Mouse (Mus musculus): ENCODE measurements around the gene Gstcd. TPM values are rescaled to one million over a fixed set of nuclear protein-coding genes. Genes with fewer than 3 reads are reported as not detected.

Gene Gstcd
- polyA plus RNA-seq, 1 experiment from 2014 or later, result 2.0 TPM

GRCm38 (mm10) chr3:132949380-132949790 is 142.4 kb downstream of the Gstcd start:
- under 1% methylated on average over 22 of the region's 26 CpGs for WGBS

GRCm38 (mm10) chr3:132948298-132948795 is 143.5 kb downstream of the Gstcd start:
- 41% methylated on average over 7 of the region's 7 CpGs for WGBS
- Histone ChIP-seq H3K9ac (ENCODE audit: low read depth, low read length) (no peak overlapping the region), H3K36me3 (ENCODE audit: control insufficient read depth, insufficient read depth) (no peaks in the 10 kb centered on the region; the same call in 1 of the 2 replicates), H3K4me1 (replicated peaks; ENCODE audit: control insufficient read depth, insufficient read depth, low read length) (0 out of 2 replicates have a peak, but pooled peaks cover 3% of the 10 kb centered on the region), H3K27ac (ENCODE audit: low read depth, low read length) (no peak overlapping the region), H3K4me2 (replicated peaks; ENCODE audit: low read depth) (peak overlapping the region; percentile 85), H3K9me3 (ENCODE audit: control insufficient read depth) (no peaks in the 10 kb centered on the region), H3K27me3 (replicated peaks; ENCODE audit: control insufficient read depth, insufficient read depth, low read length) (peaks cover 8% of the 10 kb centered on the region; the same call in 1 of the 2 replicates), H3K4me3 (ENCODE audit: low read depth, low read length) (peak overlapping the region; percentile 55; the same call in 1 of the 2 replicates)
- no peak for TF ChIP-seq CTCF (IDR thresholded peaks at IDR 0.05; ENCODE audit: low read depth)
- no peak for ATAC-seq

More at GRCm38 (mm10) chr3:132949380-132949790, 142.4 kb downstream of the Gstcd start:
- H3K4me2 ChIP-seq (replicated peaks; ENCODE audit: low read depth), result peak overlapping the region; percentile 85
- no peaks in the 10 kb centered on the region for H3K9me3 ChIP-seq (ENCODE audit: control insufficient read depth)
- H3K9ac ChIP-seq (ENCODE audit: low read depth, low read length), result peak overlapping the region; percentile 37
- H3K36me3 ChIP-seq (ENCODE audit: control insufficient read depth, insufficient read depth), result no peaks in the 10 kb centered on the region; the same call in 1 of the 2 replicates
- no peak overlapping the region for H3K27ac ChIP-seq (ENCODE audit: low read depth, low read length)
- TF ChIP-seq CTCF (IDR thresholded peaks at IDR 0.05; ENCODE audit: low read depth), result no peak
- 0 out of 2 replicates have a peak, but pooled peaks cover 3% of the 10 kb centered on the region for H3K4me1 ChIP-seq (replicated peaks; ENCODE audit: control insufficient read depth, insufficient read depth, low read length)
- peak; percentile 48 for ATAC-seq
- H3K4me3 ChIP-seq (ENCODE audit: low read depth, low read length), result peak overlapping the region; percentile 55
- H3K27me3 ChIP-seq (replicated peaks; ENCODE audit: control insufficient read depth, insufficient read depth, low read length), result peaks cover 8% of the 10 kb centered on the region; the same call in 1 of the 2 replicates

GRCm38 (mm10) chr3:132946086-132946485 is 145.7 kb downstream of the Gstcd start:
- Histone ChIP-seq H3K4me2 (replicated peaks; ENCODE audit: low read depth) (no peak overlapping the region), H3K27me3 (replicated peaks; ENCODE audit: control insufficient read depth, insufficient read depth, low read length) (peaks cover 8% of the 10 kb centered on the region; the same call in 1 of the 2 replicates), H3K36me3 (ENCODE audit: control insufficient read depth, insufficient read depth) (no peaks in the 10 kb centered on the region; the same call in 1 of the 2 replicates), H3K9ac (ENCODE audit: low read depth, low read length) (no peak overlapping the region), H3K4me1 (replicated peaks; ENCODE audit: control insufficient read depth, insufficient read depth, low read length) (0 out of 2 replicates have a peak, but pooled peaks cover 3% of the 10 kb centered on the region), H3K27ac (ENCODE audit: low read depth, low read length) (no peak overlapping the region), H3K4me3 (ENCODE audit: low read depth, low read length) (no peak overlapping the region), H3K9me3 (ENCODE audit: control insufficient read depth) (no peaks in the 10 kb centered on the region)
- no peak for ATAC-seq
- no peak for TF ChIP-seq CTCF (IDR thresholded peaks at IDR 0.05; ENCODE audit: low read depth)
- WGBS, result 82% methylated on average over 5 of the region's 5 CpGs

GRCm38 (mm10) chr3:132945669-132946068 is 146.2 kb downstream of the Gstcd start:
- WGBS, result 71% methylated on average over 7 of the region's 7 CpGs

GRCm38 (mm10) chr3:132944609-132945008 is 147.2 kb downstream of the Gstcd start:
- Histone ChIP-seq H3K27me3 (replicated peaks; ENCODE audit: control insufficient read depth, insufficient read depth, low read length) (no peaks in the 10 kb centered on the region), H3K4me2 (replicated peaks; ENCODE audit: low read depth) (no peak overlapping the region), H3K9me3 (ENCODE audit: control insufficient read depth) (no peaks in the 10 kb centered on the region), H3K4me1 (replicated peaks; ENCODE audit: control insufficient read depth, insufficient read depth, low read length) (0 out of 2 replicates have a peak, but pooled peaks cover 3% of the 10 kb centered on the region), H3K4me3 (ENCODE audit: low read depth, low read length) (no peak overlapping the region), H3K27ac (ENCODE audit: low read depth, low read length) (no peak overlapping the region), H3K9ac (ENCODE audit: low read depth, low read length) (no peak overlapping the region), H3K36me3 (ENCODE audit: control insufficient read depth, insufficient read depth) (no peaks in the 10 kb centered on the region; the same call in 1 of the 2 replicates)
- ATAC-seq, result no peak
- WGBS, result 77% methylated on average over 3 of the region's 3 CpGs
- no peak for TF ChIP-seq CTCF (IDR thresholded peaks at IDR 0.05; ENCODE audit: low read depth)

More at GRCm38 (mm10) chr3:132945669-132946068, 146.2 kb downstream of the Gstcd start:
- no peak for TF ChIP-seq CTCF (IDR thresholded peaks at IDR 0.05; ENCODE audit: low read depth)
- Histone ChIP-seq H3K9me3 (ENCODE audit: control insufficient read depth) (no peaks in the 10 kb centered on the region), H3K4me2 (replicated peaks; ENCODE audit: low read depth) (no peak overlapping the region), H3K4me1 (replicated peaks; ENCODE audit: control insufficient read depth, insufficient read depth, low read length) (0 out of 2 replicates have a peak, but pooled peaks cover 3% of the 10 kb centered on the region), H3K27ac (ENCODE audit: low read depth, low read length) (no peak overlapping the region), H3K9ac (ENCODE audit: low read depth, low read length) (no peak overlapping the region), H3K36me3 (ENCODE audit: control insufficient read depth, insufficient read depth) (no peaks in the 10 kb centered on the region; the same call in 1 of the 2 replicates), H3K4me3 (ENCODE audit: low read depth, low read length) (no peak overlapping the region), H3K27me3 (replicated peaks; ENCODE audit: control insufficient read depth, insufficient read depth, low read length) (peaks cover 7% of the 10 kb centered on the region; the same call in 1 of the 2 replicates)
- ATAC-seq, result no peak

- WGBS, result 55% methylated on average over 7 of the region's 7 CpGs
- 0 out of 2 replicates have a peak, but pooled peaks cover under 1% of the 10 kb centered on the region for H3K4me1 ChIP-seq (replicated peaks; ENCODE audit: control insufficient read depth, insufficient read depth, low read length)
- H3K9me3 ChIP-seq (ENCODE audit: control insufficient read depth), result no peaks in the 10 kb centered on the region
- ATAC-seq, result no peak
- no peak overlapping the region for H3K4me3 ChIP-seq (ENCODE audit: low read depth, low read length)
- no peaks in the 10 kb centered on the region; the same call in 1 of the 2 replicates for H3K36me3 ChIP-seq (ENCODE audit: control insufficient read depth, insufficient read depth)
- no peaks in the 10 kb centered on the region for H3K27me3 ChIP-seq (replicated peaks; ENCODE audit: control insufficient read depth, insufficient read depth, low read length)
- no peak overlapping the region for H3K9ac ChIP-seq (ENCODE audit: low read depth, low read length)
- no peak overlapping the region for H3K4me2 ChIP-seq (replicated peaks; ENCODE audit: low read depth)
- H3K27ac ChIP-seq (ENCODE audit: low read depth, low read length), result no peak overlapping the region
- TF ChIP-seq CTCF (IDR thresholded peaks at IDR 0.05; ENCODE audit: low read depth), result no peak
Observed at GRCm38 (mm10) chr3:132944193-132944592, 147.6 kb downstream of the Gstcd start.
